Mouse (Mus musculus): ENCODE measurements around the gene Sncb. TPM values are rescaled to one million over a fixed set of nuclear protein-coding genes. Genes with fewer than 3 reads are reported as not detected.
A peak's percentile ranks its signal among the peaks of the same experiment; 100 is the strongest.

Gene Sncb
- polyA plus RNA-seq, 1 experiment = not detected

GRCm38 (mm10) chr13:54783698-54784097, 17.3 kb upstream of the Sncb start, which contains the start of gene Eif4e1b:
TSS of gene Eif4e1b (plus strand) at chr13:54783998.
- no peak within 1 kb of the TSS for H3K27ac ChIP-seq (ENCODE audit: insufficient read depth, low read depth, low read length)
- H3K4me3 ChIP-seq (ENCODE audit: insufficient read depth, low read length) = no peak within 1 kb of the TSS
- H3K4me1 ChIP-seq (ENCODE audit: control insufficient read depth, insufficient read depth, low read length) = no peaks in the 10 kb centered on the region
- TF ChIP-seq POLR2A (IDR thresholded peaks at IDR 0.05; ENCODE audit: borderline replicate concordance, low read depth, low read length) (no peak), CTCF (IDR thresholded peaks at IDR 0.05; ENCODE audit: low read depth, low read length) (no peak)

DNA sequence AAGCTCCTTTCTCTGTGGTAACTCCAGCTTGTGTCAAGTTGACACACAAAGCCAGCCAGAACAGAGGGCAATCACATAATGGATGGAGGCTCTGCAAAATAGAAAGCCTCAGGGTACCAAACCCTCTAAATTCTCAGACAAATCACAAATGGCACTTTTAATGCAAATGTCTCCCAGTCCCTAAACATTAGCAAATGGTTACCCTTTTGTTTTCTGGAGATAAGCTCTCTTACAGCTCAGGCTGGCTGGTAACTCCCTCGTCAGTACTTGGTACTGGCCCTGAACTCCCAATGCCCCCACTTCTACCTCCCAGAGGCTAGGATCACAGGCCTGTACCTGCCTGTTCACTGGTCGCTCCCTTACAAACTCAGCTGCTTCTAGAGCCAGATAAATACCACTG, 16.8 kb upstream of the Sncb start:
- Histone ChIP-seq H3K4me3 (ENCODE audit: insufficient read depth, low read length) (no peak overlapping the region), H3K4me1 (ENCODE audit: control insufficient read depth, insufficient read depth, low read length) (no peaks in the 10 kb centered on the region), H3K27ac (ENCODE audit: insufficient read depth, low read depth, low read length) (no peak overlapping the region)
- no peak for TF ChIP-seq CTCF (IDR thresholded peaks at IDR 0.05; ENCODE audit: low read depth, low read length)
- no peak for TF ChIP-seq POLR2A (IDR thresholded peaks at IDR 0.05; ENCODE audit: borderline replicate concordance, low read depth, low read length)

DNA sequence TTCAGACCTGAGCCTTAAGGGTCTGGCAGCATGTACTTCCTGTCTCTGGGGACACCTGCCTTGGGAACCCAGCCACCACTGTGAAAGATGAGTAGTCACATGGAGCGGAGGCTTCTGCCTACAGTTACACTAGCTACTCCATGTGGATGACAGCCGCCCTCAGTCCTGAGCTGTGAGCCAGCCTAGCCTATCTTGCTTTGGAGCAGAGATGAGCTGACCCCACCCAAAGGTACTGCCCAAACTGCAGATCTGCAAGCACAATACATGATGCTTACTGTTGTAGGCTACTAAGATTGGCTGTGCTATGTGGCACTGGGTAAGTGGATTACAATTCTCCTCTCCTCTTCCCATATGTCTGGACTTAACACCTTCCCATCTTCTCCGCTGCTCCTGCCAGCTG, 14.7 kb upstream of the Sncb start:
- TF ChIP-seq POLR2A (IDR thresholded peaks at IDR 0.05; ENCODE audit: borderline replicate concordance, low read depth, low read length) (no peak), CTCF (IDR thresholded peaks at IDR 0.05; ENCODE audit: low read depth, low read length) (no peak)
- Histone ChIP-seq H3K27ac (ENCODE audit: insufficient read depth, low read depth, low read length) (no peak overlapping the region), H3K4me1 (ENCODE audit: control insufficient read depth, insufficient read depth, low read length) (no peaks in the 10 kb centered on the region), H3K4me3 (ENCODE audit: insufficient read depth, low read length) (no peak overlapping the region)

DNA sequence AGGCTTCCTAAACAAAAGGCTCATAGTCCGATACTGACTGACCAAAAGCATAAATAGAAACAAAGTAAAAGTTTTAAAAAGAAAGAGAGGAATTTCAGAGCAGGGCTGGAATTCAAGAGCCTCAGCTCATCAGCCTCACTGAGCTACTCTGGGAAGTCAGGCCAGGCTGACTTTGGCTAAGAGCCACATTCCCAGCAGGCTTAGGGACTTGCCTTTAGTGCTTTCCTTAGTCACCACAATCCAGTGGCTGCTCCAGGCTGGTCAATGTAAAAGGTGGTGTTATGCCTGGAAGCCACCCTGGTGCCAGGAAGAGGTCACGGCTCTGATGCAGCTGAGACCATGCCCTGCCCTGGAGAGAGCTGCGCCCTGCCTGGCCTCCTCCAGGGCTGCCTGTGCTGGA, 14.2 kb upstream of the Sncb start:
- Histone ChIP-seq H3K4me1 (ENCODE audit: control insufficient read depth, insufficient read depth, low read length) (no peaks in the 10 kb centered on the region), H3K4me3 (ENCODE audit: insufficient read depth, low read length) (no peak overlapping the region), H3K27ac (ENCODE audit: insufficient read depth, low read depth, low read length) (no peak overlapping the region)
- TF ChIP-seq CTCF (IDR thresholded peaks at IDR 0.05; ENCODE audit: low read depth, low read length) (no peak), POLR2A (IDR thresholded peaks at IDR 0.05; ENCODE audit: borderline replicate concordance, low read depth, low read length) (no peak)

GRCm38 (mm10) chr13:54767012-54767411, 617 bp upstream of the Sncb start:
- H3K4me3 ChIP-seq (ENCODE audit: insufficient read depth, low read length) = no peak overlapping the region

DNA sequence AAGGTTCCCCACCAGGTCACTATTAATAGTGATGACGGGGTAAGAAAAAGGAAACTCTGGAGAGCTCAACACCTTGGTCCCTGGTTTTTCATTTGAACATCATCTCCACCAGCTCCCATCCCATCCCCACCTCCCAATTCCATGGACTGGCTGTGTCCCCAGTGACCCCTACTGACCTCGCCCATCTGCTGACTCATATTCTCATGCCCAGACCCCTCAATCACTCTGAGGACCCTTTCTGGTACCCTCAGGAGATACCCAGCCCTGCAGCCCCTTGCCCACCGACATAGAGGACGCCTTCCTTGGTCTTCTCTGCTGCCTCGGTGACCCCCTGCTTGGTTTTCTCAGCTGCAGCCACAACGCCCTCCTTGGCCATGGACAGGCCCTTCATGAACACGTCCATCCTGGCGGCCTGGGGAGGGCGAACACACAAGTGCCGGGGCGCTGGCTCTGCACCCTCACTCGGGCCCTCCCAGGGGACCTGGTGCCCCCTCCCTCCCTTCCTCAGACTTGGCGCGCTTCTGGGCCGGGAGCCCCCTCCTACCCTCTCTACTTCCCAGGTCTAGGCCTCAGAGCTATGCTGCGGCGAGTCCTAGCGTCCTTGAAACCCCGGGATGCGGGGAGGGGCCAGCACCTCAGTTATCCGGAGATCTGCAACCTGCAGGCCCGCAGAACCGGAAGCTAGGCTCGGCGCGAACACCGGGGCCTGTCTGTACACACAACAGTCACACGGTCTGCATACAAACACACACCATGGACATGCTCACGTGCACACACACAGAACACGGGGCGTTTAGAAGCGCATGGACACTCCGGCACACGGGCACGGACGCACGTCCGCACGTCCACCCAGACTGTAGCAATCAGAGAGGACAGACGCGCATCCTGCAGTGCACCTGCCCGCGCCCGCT, 859 bp downstream of the Sncb start:
- no peak for TF ChIP-seq POLR2A (IDR thresholded peaks at IDR 0.05; ENCODE audit: borderline replicate concordance, low read depth, low read length)
- no peak for TF ChIP-seq CTCF (IDR thresholded peaks at IDR 0.05; ENCODE audit: low read depth, low read length)
- Histone ChIP-seq H3K4me1 (ENCODE audit: control insufficient read depth, insufficient read depth, low read length) (no peaks in the 10 kb centered on the region), H3K27ac (ENCODE audit: insufficient read depth, low read depth, low read length) (no peak overlapping the region), H3K4me3 (ENCODE audit: insufficient read depth, low read length) (peak overlapping the region; percentile 4; the same call in 1 of the 2 replicates)

More at GRCm38 (mm10) chr13:54767012-54767411, 617 bp upstream of the Sncb start:
- TF ChIP-seq POLR2A (IDR thresholded peaks at IDR 0.05; ENCODE audit: borderline replicate concordance, low read depth, low read length) (no peak), CTCF (IDR thresholded peaks at IDR 0.05; ENCODE audit: low read depth, low read length) (no peak)
- Histone ChIP-seq H3K4me1 (ENCODE audit: control insufficient read depth, insufficient read depth, low read length) (no peaks in the 10 kb centered on the region), H3K27ac (ENCODE audit: insufficient read depth, low read depth, low read length) (no peak overlapping the region)

GRCm38 (mm10) chr13:54760906-54761305, 5.5 kb downstream of the Sncb start:
- Histone ChIP-seq H3K4me3 (ENCODE audit: insufficient read depth, low read length) (no peak overlapping the region), H3K4me1 (ENCODE audit: control insufficient read depth, insufficient read depth, low read length) (no peaks in the 10 kb centered on the region; the same call in 1 of the 2 replicates), H3K27ac (ENCODE audit: insufficient read depth, low read depth, low read length) (no peak overlapping the region)
- no peak for TF ChIP-seq POLR2A (IDR thresholded peaks at IDR 0.05; ENCODE audit: borderline replicate concordance, low read depth, low read length)
- TF ChIP-seq CTCF (IDR thresholded peaks at IDR 0.05; ENCODE audit: low read depth, low read length) = no peak

- TF ChIP-seq POLR2A (IDR thresholded peaks at IDR 0.05; ENCODE audit: borderline replicate concordance, low read depth, low read length) (no peak), CTCF (IDR thresholded peaks at IDR 0.05; ENCODE audit: low read depth, low read length) (no peak)
- H3K4me1 ChIP-seq (ENCODE audit: control insufficient read depth, insufficient read depth, low read length) = no peaks in the 10 kb centered on the region; the same call in 1 of the 2 replicates
- H3K27ac ChIP-seq (ENCODE audit: insufficient read depth, low read depth, low read length) = no peak overlapping the region
- no peak overlapping the region for H3K4me3 ChIP-seq (ENCODE audit: insufficient read depth, low read length)
Measured at GRCm38 (mm10) chr13:54760164-54760795, 6.1 kb downstream of the Sncb start.

GRCm38 (mm10) chr13:54759496-54759895, 6.9 kb downstream of the Sncb start:
- H3K4me1 ChIP-seq (ENCODE audit: control insufficient read depth, insufficient read depth, low read length) = no peaks in the 10 kb centered on the region; the same call in 1 of the 2 replicates
- H3K27ac ChIP-seq (ENCODE audit: insufficient read depth, low read depth, low read length) = no peak overlapping the region
- no peak overlapping the region for H3K4me3 ChIP-seq (ENCODE audit: insufficient read depth, low read length)
- TF ChIP-seq CTCF (IDR thresholded peaks at IDR 0.05; ENCODE audit: low read depth, low read length) = no peak
